Mouse (Mus musculus) limb, embryonic 14.5 days (tissue): Measurements from ENCODE around the gene Nckipsd. TPM values are rescaled to one million over a fixed set of nuclear protein-coding genes. Genes with fewer than 3 reads are reported as not detected.

Experiments
- ATAC-seq: fragments of 200-750 bp; cut with Nextera tagmentation; 2 replicates; pipeline ENCODE4 v1.8.0; 2017; ENCODE audit warnings: low read depth, moderate number of reproducible peaks, moderate TSS enrichment; ENCODE audit not compliant: low FRiP score
- DNase-seq: peaks from one replicate; pipeline ENCODE4 v3.0.0-alpha.2; 2015; ENCODE audit warnings: low spot score
- H3K27ac ChIP-seq: fragments of 300-500 bp; sonication (generic); replicated peaks from 2 replicates; pipeline ENCODE4 v1.5.1; 2014; ENCODE audit warnings: low read depth, mild to moderate bottlenecking, low read length, moderate library complexity, mixed read lengths
- H3K27me3 ChIP-seq: fragments of 300-500 bp; sonication (generic); 2 replicates; pipeline ENCODE4 v1.6.1; 2014; ENCODE audit warnings: low read length, mixed read lengths; ENCODE audit not compliant: control insufficient read depth, insufficient read depth
- H3K36me3 ChIP-seq: fragments of 300-500 bp; sonication (generic); 2 replicates; pipeline ENCODE4 v1.6.1; 2014; ENCODE audit warnings: mild to moderate bottlenecking, low read length, moderate library complexity, mixed read lengths; ENCODE audit not compliant: control insufficient read depth, insufficient read depth
- H3K4me1 ChIP-seq: fragments of 300-500 bp; sonication (generic); 2 replicates; pipeline ENCODE4 v1.6.1; 2014; ENCODE audit warnings: antibody characterized with exemption, low read length, mixed read lengths; ENCODE audit not compliant: control insufficient read depth, insufficient read depth
- H3K4me2 ChIP-seq: fragments of 300-500 bp; sonication (generic); replicated peaks from 2 replicates; pipeline ENCODE4 v1.6.1; 2014; ENCODE audit warnings: low read depth, mild to moderate bottlenecking, low read length, moderate library complexity; ENCODE audit not compliant: severe bottlenecking
- H3K4me3 ChIP-seq: fragments of 300-500 bp; sonication (generic); replicated peaks from 2 replicates; pipeline ENCODE4 v1.5.1; 2014; ENCODE audit warnings: low read length
- H3K9ac ChIP-seq: fragments of 300-500 bp; sonication (generic); 2 replicates; pipeline ENCODE4 v1.6.1; 2014; ENCODE audit warnings: mild to moderate bottlenecking, low read depth, low read length, moderate library complexity; ENCODE audit not compliant: severe bottlenecking
- H3K9me3 ChIP-seq: fragments of 300-500 bp; sonication (generic); 2 replicates; pipeline ENCODE4 v1.6.1; 2016; ENCODE audit warnings: low read length; ENCODE audit not compliant: control insufficient read depth
- POLR2A ChIP-seq: fragments of 200-500 bp; IDR thresholded peaks from 2 replicates; pipeline ENCODE4 v1.8.0; 2012; ENCODE audit warnings: inconsistent platforms, mild to moderate bottlenecking, moderate library complexity, borderline replicate concordance; ENCODE audit not compliant: insufficient read depth, insufficient read length; ENCODE audit errors: extremely low read depth
- WGBS: fragments of 180-500 bp; shearing (Covaris S2); extraction: QIAGEN DNeasy Blood & Tissue Kit; methylation state at CpG from one replicate; pipeline ENCODE4 v1.1.7; 2014; 5-methylcytosine and 5-hydroxymethylcytosine counted together
- polyA plus RNA-seq, 2 experiments: library from polyadenylated mRNA; depleted of rRNA in 1 of 2; stranded (reverse) in 1 of 2; unstranded in 1 of 2; fragments of >200 nt; fragmentation: Nextera tagmentation in 1 of 2; extraction: Ambion mirVana in 1 of 2; gene quantifications; 2 replicates each; pipeline versions ENCODE4 v1.2.1 to v1.2.3; 2012 to 2014

Nckipsd gene
- polyA plus RNA-seq, 2 experiments: 17.2 to 24.0 TPM

- TF ChIP-seq POLR2A: no peak
- H3K27ac ChIP-seq: no peak overlapping the region
- H3K4me1 ChIP-seq: peaks cover 9% of the 10 kb centered on the region
- ATAC-seq (peak; percentile 61; the same call in 1 of the 2 replicates), DNase-seq (peak; percentile 25)
- H3K27me3 ChIP-seq: peaks cover 88% of the 10 kb centered on the region
- 4% methylated on average over 38 of the region's 39 CpGs for WGBS
- no peaks in the 10 kb centered on the region for H3K36me3 ChIP-seq
- H3K4me2 ChIP-seq: peak overlapping the region; percentile 75
- H3K9ac ChIP-seq: no peak overlapping the region
- no peaks in the 10 kb centered on the region for H3K9me3 ChIP-seq
- peak overlapping the region; percentile 40 for H3K4me3 ChIP-seq
Measured at GRCm38 (mm10) chr9:108826700-108827340, 18.7 kb downstream of the Nckipsd start.

GRCm38 (mm10) chr9:108827454-108827853, 19.3 kb downstream of the Nckipsd start:
- Histone ChIP-seq H3K4me2 (peak overlapping the region; percentile 75), H3K9me3 (no peaks in the 10 kb centered on the region), H3K4me3 (peak overlapping the region; percentile 40), H3K36me3 (no peaks in the 10 kb centered on the region), H3K27ac (no peak overlapping the region), H3K9ac (no peak overlapping the region), H3K4me1 (peaks cover 12% of the 10 kb centered on the region), H3K27me3 (peaks cover 93% of the 10 kb centered on the region)
- ATAC-seq: no peak
- no peak for DNase-seq
- 11% methylated on average over 34 of the region's 34 CpGs for WGBS
- no peak for TF ChIP-seq POLR2A

GRCm38 (mm10) chr9:108827906-108828305, 19.7 kb downstream of the Nckipsd start:
- Histone ChIP-seq H3K36me3 (no peaks in the 10 kb centered on the region), H3K27me3 (peaks cover 97% of the 10 kb centered on the region), H3K4me1 (peaks cover 12% of the 10 kb centered on the region), H3K4me2 (no peak overlapping the region), H3K4me3 (no peak overlapping the region), H3K9me3 (no peaks in the 10 kb centered on the region), H3K27ac (no peak overlapping the region), H3K9ac (no peak overlapping the region)
- TF ChIP-seq POLR2A: no peak
- 60% methylated on average over 18 of the region's 18 CpGs for WGBS
- ATAC-seq (no peak), DNase-seq (no peak)

GRCm38 (mm10) chr9:108831637-108832036, 23.5 kb downstream of the Nckipsd start:
- Histone ChIP-seq H3K9ac (no peak overlapping the region), H3K27me3 (peaks cover 71% of the 10 kb centered on the region), H3K27ac (no peak overlapping the region), H3K4me3 (peak overlapping the region; percentile 48), H3K9me3 (no peaks in the 10 kb centered on the region), H3K36me3 (no peaks in the 10 kb centered on the region), H3K4me2 (peak overlapping the region; percentile 95), H3K4me1 (peaks cover 12% of the 10 kb centered on the region)
- ATAC-seq (no peak), DNase-seq (no peak)
- WGBS: 6% methylated on average over 23 of the region's 23 CpGs
- no peak for TF ChIP-seq POLR2A

GRCm38 (mm10) chr9:108832390-108833108, 24.4 kb downstream of the Nckipsd start:
- ATAC-seq: peak; percentile 97
- Histone ChIP-seq H3K9ac (no peak overlapping the region), H3K27ac (no peak overlapping the region)

More at GRCm38 (mm10) chr9:108832390-108833108, 24.4 kb downstream of the Nckipsd start:
- Histone ChIP-seq H3K9me3 (no peaks in the 10 kb centered on the region), H3K4me1 (peaks cover 7% of the 10 kb centered on the region), H3K4me2 (peak overlapping the region; percentile 95), H3K27me3 (peaks cover 61% of the 10 kb centered on the region), H3K4me3 (peak overlapping the region; percentile 48), H3K36me3 (no peaks in the 10 kb centered on the region)
- DNase-seq: peak; percentile 97
- WGBS: 6% methylated on average over 35 of the region's 46 CpGs
- TF ChIP-seq POLR2A: no peak
